Mouse (Mus musculus) thymus, postnatal 4 days (tissue): Measurements from ENCODE around the gene Bmp8a.
A peak's percentile ranks its signal among the peaks of the same experiment; 100 is the strongest.
"Not testable (repeated sequence)": the region's sequence is repeated elsewhere in the genome, so short reads cannot be mapped to it uniquely, and the experiment has no call there.

Source experiments
- DNase-seq: peaks from one replicate; pipeline ENCODE4 v3.0.0; 2021

Gene Bmp8a

DNA sequence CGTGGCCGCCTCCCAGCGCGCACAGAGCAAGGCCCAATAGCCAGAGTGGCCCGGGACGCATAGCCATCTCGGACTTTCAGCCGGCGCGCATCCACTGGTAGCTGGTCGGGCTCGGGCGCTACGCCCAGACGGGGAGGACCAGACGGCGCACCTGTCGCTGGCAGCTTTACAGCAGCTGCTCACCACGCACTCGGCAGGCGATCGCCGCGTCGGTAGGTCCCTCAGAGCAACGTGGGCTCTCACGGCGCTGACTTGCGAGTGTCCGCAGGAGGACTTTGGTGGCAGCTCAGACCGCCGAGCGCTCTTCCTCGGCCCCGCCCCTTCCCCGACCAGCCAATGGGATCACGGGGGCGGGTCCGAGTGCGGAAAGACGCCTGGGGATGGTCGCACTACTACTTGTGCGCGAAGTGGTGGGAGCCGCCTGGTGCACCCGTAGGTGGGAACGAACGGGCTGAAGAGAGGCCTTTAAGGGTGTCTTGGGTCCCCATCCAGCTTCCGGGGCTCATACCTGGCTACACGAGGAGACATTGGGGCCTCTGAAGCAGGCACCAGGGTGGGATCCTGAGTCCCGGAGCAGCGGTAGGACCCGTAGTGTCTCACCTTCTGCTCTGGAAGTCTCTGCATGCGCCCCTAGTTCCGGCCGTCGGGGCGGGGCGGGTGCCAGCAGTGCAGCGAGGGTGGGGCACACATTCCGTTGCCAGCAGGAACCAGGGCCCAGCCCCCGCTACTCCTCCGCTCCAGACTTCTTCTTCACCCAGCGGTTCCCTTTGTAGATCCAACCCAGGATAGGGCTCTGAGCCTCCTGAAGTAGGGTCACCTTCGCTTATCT is at the start of gene Bmp8a:
Gene Bmp8a (minus strand): TSS at position 611 of the 829 bp plus-strand sequence.
- peak; percentile 78 for DNase-seq

GRCm38 (mm10) chr4:123392187-123392586 is 49.1 kb upstream of the Bmp8a start:
- DNase-seq, result peak; percentile 70

- no peak for DNase-seq
Observed at GRCm38 (mm10) chr4:123385028-123385427, 42.0 kb upstream of the Bmp8a start.

GRCm38 (mm10) chr4:123383173-123383572 is 40.1 kb upstream of the Bmp8a start:
- no peak for DNase-seq

DNA sequence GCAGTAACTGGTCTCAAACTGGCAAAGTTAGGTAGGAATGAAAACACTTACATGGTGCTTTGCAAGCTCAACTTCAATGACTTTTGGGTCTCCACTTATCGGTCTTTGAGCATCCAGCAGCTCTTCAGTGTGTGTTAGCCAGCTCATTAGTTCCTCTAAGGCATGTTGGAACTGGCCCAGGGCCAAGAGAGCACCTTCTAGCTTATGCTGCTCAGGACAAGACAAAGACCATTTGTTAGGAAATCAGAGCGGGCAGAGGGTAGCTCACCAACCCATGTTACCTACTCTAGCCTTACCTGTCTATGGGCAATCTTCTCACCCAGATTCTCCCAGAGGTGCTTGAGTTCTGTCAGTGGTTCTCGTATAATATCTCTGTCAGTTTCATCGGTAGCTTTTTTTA is 39.0 kb upstream of the Bmp8a start:
- DNase-seq, result no peak

GRCm38 (mm10) chr4:123381598-123381997 is 38.5 kb upstream of the Bmp8a start:
- DNase-seq, result peak; percentile 14

GRCm38 (mm10) chr4:123376031-123376430 is 33.0 kb upstream of the Bmp8a start:
- no peak for DNase-seq

GRCm38 (mm10) chr4:123374316-123375008 is 31.4 kb upstream of the Bmp8a start:
- no peak for DNase-seq

- DNase-seq, result no peak
Observed at GRCm38 (mm10) chr4:123363555-123363954, 20.5 kb upstream of the Bmp8a start.

GRCm38 (mm10) chr4:123360771-123361170 is 17.7 kb upstream of the Bmp8a start:
- no peak for DNase-seq

DNA sequence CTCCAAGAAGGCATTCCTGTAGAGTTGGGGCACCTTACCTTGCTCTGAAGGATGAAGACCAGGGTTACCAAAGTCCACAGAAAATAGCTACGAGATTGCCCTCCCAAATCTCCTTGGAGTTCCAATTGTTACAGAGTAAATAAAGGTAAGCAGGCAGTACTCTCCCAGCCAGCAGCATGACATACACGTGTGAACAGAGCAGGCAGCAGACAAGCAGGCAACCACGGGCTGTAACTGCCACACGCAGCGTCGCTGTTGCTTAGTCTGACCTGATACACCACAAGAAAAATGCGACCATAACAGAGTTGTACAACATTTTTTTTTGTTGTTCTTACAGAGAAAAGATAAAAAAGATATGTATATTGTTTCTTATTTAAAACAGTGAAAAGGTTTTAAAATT is 15.6 kb upstream of the Bmp8a start:
- no peak for DNase-seq

GRCm38 (mm10) chr4:123355941-123356340 is 12.9 kb upstream of the Bmp8a start:
- no peak for DNase-seq

DNA sequence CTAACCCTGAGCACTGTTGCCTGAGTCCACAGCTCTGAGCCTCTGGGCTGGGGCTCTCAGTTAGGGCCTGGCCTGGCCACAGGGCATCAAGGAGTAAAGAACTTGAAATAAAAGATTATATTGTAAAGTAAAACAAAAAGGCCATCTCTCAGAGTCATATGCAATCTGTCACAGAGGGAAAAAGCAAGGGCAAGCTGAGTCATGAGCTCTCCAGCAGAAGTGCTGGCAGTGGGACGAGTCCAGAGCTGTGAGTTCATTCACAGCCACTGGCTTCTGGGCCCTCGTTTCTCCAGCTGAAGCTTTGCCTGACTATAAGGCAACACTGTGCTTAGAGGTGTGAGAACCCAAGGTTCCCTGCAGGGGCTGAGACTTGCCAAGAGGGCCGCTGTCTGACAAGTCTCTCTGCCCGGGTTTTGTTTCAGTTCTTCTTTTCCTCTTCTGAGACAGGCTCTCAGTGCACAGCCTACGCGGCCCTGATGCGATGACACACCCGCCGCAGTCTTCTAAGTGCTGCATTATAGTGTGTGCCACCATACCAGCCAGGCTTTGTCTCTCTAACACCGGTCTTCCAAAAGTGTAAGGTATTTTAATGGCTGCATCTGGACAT is 10.3 kb upstream of the Bmp8a start:
- no peak for DNase-seq

- DNase-seq, result no peak
Observed at GRCm38 (mm10) chr4:123343471-123343789, 378 bp upstream of the Bmp8a start.

GRCm38 (mm10) chr4:123342091-123342641 is 886 bp downstream of the Bmp8a start:
- DNase-seq, result no peak

- no peak for DNase-seq
Observed at GRCm38 (mm10) chr4:123340232-123340631, 2.8 kb downstream of the Bmp8a start.

GRCm38 (mm10) chr4:123337693-123338092 is 5.4 kb downstream of the Bmp8a start:
- no peak for DNase-seq

GRCm38 (mm10) chr4:123335796-123336585 is 7.1 kb downstream of the Bmp8a start:
- DNase-seq, result no peak

DNA sequence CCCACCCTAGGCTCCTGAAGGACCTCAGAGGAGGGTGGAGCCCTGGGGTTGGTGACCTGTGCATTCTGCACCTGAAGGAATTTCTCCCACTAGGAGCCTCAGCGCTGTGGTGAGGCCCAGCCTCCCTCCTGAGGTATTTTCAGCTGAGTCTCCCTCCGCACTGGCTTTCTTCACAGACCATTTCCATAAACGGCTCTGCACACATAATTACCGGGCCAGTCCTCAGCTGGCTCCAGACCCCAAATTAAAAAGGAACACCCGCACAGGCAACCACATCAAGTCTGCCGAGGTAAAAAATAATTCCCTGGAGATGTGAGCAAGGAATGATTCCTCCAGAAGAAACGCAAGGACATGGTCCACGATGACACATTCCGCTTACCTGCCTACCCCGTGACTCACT is 7.8 kb downstream of the Bmp8a start:
- not testable (repeated sequence) for DNase-seq

DNA sequence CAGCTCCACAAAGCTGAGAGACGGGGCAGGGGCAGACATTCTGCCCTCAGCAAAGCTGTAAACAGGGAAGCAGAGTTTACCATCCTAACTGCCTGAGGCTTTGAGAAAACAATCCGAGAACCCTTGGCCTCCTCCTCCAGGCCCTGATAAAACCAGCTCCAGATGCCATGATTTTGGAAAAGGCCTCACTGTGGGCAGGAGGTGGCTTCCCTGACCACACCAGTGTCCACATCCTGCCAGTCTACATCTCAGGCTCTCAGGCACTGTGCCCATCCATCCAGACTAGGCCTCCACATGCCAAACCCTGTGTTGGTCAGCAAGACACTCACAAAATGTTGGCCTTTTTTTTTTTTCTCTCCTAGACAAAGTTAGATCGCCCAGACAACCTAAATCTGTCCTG is 8.9 kb downstream of the Bmp8a start:
- no peak for DNase-seq

GRCm38 (mm10) chr4:123333151-123333550 is 9.9 kb downstream of the Bmp8a start:
- no peak for DNase-seq

DNA sequence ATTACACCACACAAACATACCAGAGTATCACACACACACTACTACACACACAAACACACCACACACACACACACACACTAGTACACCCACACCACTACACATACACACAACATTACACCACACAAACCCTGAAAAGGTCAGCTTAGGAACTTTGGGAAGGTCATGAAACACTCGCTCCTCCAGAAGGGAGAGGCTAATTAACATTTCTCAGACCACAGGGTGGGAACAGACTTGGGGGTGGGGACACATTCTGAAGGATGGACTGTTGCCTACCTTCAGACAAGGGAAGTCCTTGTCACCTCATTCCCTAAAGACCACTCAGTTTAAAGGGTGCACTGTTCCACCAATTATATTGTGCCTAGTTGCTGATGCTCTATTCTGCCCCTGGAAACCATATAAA is 11.1 kb downstream of the Bmp8a start:
- DNase-seq, result not testable (repeated sequence)

GRCm38 (mm10) chr4:123331326-123331725 is 11.7 kb downstream of the Bmp8a start:
- no peak for DNase-seq
